Mouse (Mus musculus) testis, adult 2 months (tissue): ENCODE results near the gene Spib.

Experiments used
- CTCF ChIP-seq: fragments of 200-500 bp; IDR thresholded peaks from 2 replicates; pipeline ENCODE4 v1.5.1; 2012; ENCODE audit warnings: low read depth, mild to moderate bottlenecking, inconsistent platforms, low read length, moderate library complexity; ENCODE audit not compliant: control insufficient read depth, insufficient read depth, insufficient replicate concordance
- POLR2A ChIP-seq: fragments of 200-500 bp; IDR thresholded peaks from 2 replicates; pipeline ENCODE4 v1.6.1; 2012; ENCODE audit warnings: low read depth, mild to moderate bottlenecking, inconsistent platforms, low read length, moderate library complexity; ENCODE audit not compliant: control insufficient read depth

DNA sequence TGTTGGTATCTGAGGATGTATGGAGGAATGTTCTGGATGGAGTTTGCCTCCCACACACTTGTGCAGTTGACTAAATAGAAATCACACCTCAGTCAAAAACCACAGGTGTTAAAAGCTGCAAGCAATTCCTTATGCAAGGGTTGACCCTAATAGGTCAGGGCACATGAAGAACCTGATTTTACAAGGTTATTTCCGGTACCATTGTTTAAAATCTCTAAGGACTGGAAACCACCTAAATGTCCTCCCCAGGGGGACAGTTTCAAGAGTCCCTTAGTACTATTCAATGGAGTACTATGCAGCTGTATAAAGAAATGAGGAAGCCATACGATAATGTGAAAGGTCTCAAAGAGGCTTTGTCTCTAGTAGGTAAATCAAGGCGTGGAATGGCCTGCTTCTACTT is 14.4 kb upstream of the Spib start:
- TF ChIP-seq CTCF (no peak), POLR2A (no peak)
